In the genomic region with DNA sequence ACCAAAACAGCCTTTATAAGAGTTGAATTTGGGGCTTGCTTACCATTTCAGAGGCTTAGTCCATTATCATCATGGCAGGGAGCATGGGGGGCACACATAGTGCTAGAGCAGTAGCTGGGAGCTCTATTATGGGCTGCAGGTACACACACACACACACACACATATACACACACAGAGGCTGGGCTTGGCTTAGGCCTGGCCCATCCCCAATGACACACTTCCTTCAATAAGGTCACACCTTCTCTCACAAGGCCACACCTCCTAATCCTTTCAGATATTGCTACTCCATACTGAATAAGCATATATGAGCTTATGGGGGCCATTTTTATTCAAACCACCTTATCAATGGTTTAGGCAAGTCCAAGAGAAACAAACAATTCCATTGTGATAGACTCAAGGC, we compare ENCODE assay signal across 29 mouse cellular contexts. TPM values are rescaled to one million over a fixed set of nuclear protein-coding genes. Genes with fewer than 3 reads are reported as not detected.
DNase-seq lines count a peak whose midpoint lies in the region; ATAC-seq and TF ChIP-seq lines count a peak whose summit lies in the region.
"Had no signal": no experiment of that assay in that cellular context is flagged by ENCODE, and none has a peak within 500 bp of the region (broad histone marks: within the 10 kb centered on the region; RNA-seq: fewer than 3 reads in every experiment).

No protein-coding gene starts in this region.

- H3K4me2 ChIP-seq in midbrain, embryonic 13.5 days (replicated peaks) = no peak overlapping the region
- H3K4me2 ChIP-seq: forebrain, embryonic 13.5 days; heart, embryonic 12.5 days; hindbrain, embryonic 14.5 days; limb, embryonic 12.5 days; liver, embryonic 15.5 days; lung, embryonic 14.5 days; midbrain, embryonic 15.5 days; neural tube, embryonic 12.5 days had no signal

- no peak for TF ChIP-seq POLR2A in spleen, adult 2 months (IDR thresholded peaks at IDR 0.05; ENCODE audit: low read depth, low read length)

- no peak for DNase-seq in spleen, adult 2 months (ENCODE audit: low read depth in 1 of 2, low spot score in 2 of 2)
- no peak for DNase-seq in spleen, postnatal 14 days (ENCODE audit: low spot score in 2 of 2)
- DNase-seq in natural killer cell, adult 2 months (ENCODE audit: low spot score in 2 of 2) = peak; percentile 29 to 43
- DNase-seq in thymus, adult 18-20 months = no peak
- DNase-seq in frontal cortex, postnatal 14 days (ENCODE audit: low spot score in 2 of 2) = no peak
- DNase-seq: adrenal gland, postnatal 25 days; cerebellum, adult 8-10 months; cerebellum, postnatal 36 days; gastrocnemius, postnatal 25 days; heart, adult 2 months; kidney, adult 11 months; kidney, postnatal 36 days; lung, embryonic 14.5 days; lung, postnatal 14 days; thymus, postnatal 25 days had no signal

- H3K9ac ChIP-seq in midbrain, embryonic 13.5 days (replicated peaks) = no peak overlapping the region
- H3K9ac ChIP-seq: forebrain, embryonic 13.5 days; heart, embryonic 12.5 days; hindbrain, embryonic 14.5 days; limb, embryonic 12.5 days; liver, embryonic 15.5 days; lung, embryonic 14.5 days; midbrain, embryonic 15.5 days; neural tube, embryonic 12.5 days had no signal

- H3K27ac ChIP-seq in spleen, adult 2 months (ENCODE audit: insufficient read depth, low read length) = peak overlapping the region; percentile 44
- peak overlapping the region; percentile 32 for H3K27ac ChIP-seq in macrophage
- no peak overlapping the region for H3K27ac ChIP-seq in midbrain, embryonic 13.5 days
- H3K27ac ChIP-seq: forebrain, embryonic 13.5 days; heart, adult 2 months; hindbrain, embryonic 14.5 days; layer of hippocampus, adult 2 months; left cerebral cortex, adult 2 months; limb, embryonic 12.5 days; liver, embryonic 15.5 days; midbrain, embryonic 15.5 days; neural tube, embryonic 12.5 days had no signal

- no peaks in the 10 kb centered on the region for H3K9me3 ChIP-seq in midbrain, embryonic 13.5 days
- H3K9me3 ChIP-seq: forebrain, embryonic 13.5 days; heart, embryonic 12.5 days; limb, embryonic 12.5 days; liver, embryonic 15.5 days; midbrain, embryonic 15.5 days; neural tube, embryonic 12.5 days had no signal

- no peak overlapping the region for H3K4me3 ChIP-seq in spleen, adult 2 months (ENCODE audit: extremely low read depth, insufficient read depth, insufficient read length)
- H3K4me3 ChIP-seq in macrophage (ENCODE audit: inconsistent target) = no peak overlapping the region
- no peak overlapping the region for H3K4me3 ChIP-seq in midbrain, embryonic 13.5 days (replicated peaks)
- H3K4me3 ChIP-seq: forebrain, embryonic 13.5 days; heart, adult 2 months; heart, embryonic 12.5 days; layer of hippocampus, adult 2 months; left cerebral cortex, adult 2 months; limb, embryonic 12.5 days; liver, embryonic 15.5 days; midbrain, embryonic 15.5 days; neural tube, embryonic 12.5 days had no signal

- no peaks in the 10 kb centered on the region for H3K27me3 ChIP-seq in spleen, adult 2 months (ENCODE audit: control insufficient read depth, insufficient read depth, low read length)
- peaks cover 19% of the 10 kb centered on the region; the same call in 1 of the 2 replicates for H3K27me3 ChIP-seq in midbrain, embryonic 13.5 days
- H3K27me3 ChIP-seq: forebrain, embryonic 13.5 days; heart, embryonic 12.5 days; liver, embryonic 15.5 days; midbrain, embryonic 15.5 days; neural tube, embryonic 12.5 days had no signal

- H3K36me3 ChIP-seq in spleen, adult 2 months (ENCODE audit: control insufficient read depth, insufficient read depth, low read length) = no peaks in the 10 kb centered on the region
- H3K36me3 ChIP-seq in macrophage (ENCODE audit: inconsistent target) = no peaks in the 10 kb centered on the region
- H3K36me3 ChIP-seq in midbrain, embryonic 13.5 days = no peaks in the 10 kb centered on the region
- H3K36me3 ChIP-seq: heart, embryonic 12.5 days; limb, embryonic 12.5 days; liver, embryonic 15.5 days; midbrain, embryonic 15.5 days; neural tube, embryonic 12.5 days had no signal

- H3K4me1 ChIP-seq in spleen, adult 2 months (ENCODE audit: control insufficient read depth, insufficient read depth, insufficient read length) = peaks cover 16% of the 10 kb centered on the region
- H3K4me1 ChIP-seq in midbrain, embryonic 13.5 days (replicated peaks) = peaks cover 12% of the 10 kb centered on the region
- H3K4me1 ChIP-seq: heart, embryonic 12.5 days; liver, embryonic 15.5 days had no signal

- no peaks in the 10 kb centered on the region for H3K79me2 ChIP-seq in macrophage (ENCODE audit: inconsistent target)

- no peak for TF ChIP-seq CTCF in spleen, adult 2 months (IDR thresholded peaks at IDR 0.05; ENCODE audit: extremely low read depth, insufficient read depth, insufficient read length, insufficient replicate concordance)

- ATAC-seq in midbrain, embryonic 13.5 days = no peak
- ATAC-seq: forebrain, embryonic 13.5 days; inflammation-experienced regulatory T-cells, adult 6 months; midbrain, embryonic 15.5 days; Patski had no signal

RNA-seq across cellular contexts. Expression of a gene that starts 25.3 kb away (rescaled TPM):
- 5.1 and 6.0 TPM in 2 replicates for polyA plus RNA-seq in spleen, adult 2 months (2012; rRNA removed)
- total RNA-seq in macrophage (2018; cell fraction: chromatin; rRNA removed) = 10 to 100 TPM in 1 of 26 experiments, 1 to 10 TPM in 23, under 1 TPM in 2; 0.54 to 10.7 (median 3.3) TPM
- total RNA-seq in macrophage (2018; cell fraction: cytosol; rRNA removed) = 1 to 10 TPM; 1.1 to 4.9 (median 2.2) TPM
- 1 to 10 TPM; 1.3 to 8.0 (median 4.3) TPM for total RNA-seq in macrophage (2018; cell fraction: nucleus; rRNA removed)
- polyA plus RNA-seq in macrophage (2018) = 1.8 to 2.7 TPM (median 2.1 TPM) in 3 replicates
- 0.85 and 1.2 TPM in 2 replicates for polyA plus RNA-seq in midbrain, embryonic 13.5 days (2015; fragmentation: Nextera tagmentation; extraction: Ambion mirVana)
- total RNA-seq: gastrocnemius, postnatal 25 days; MEL had no signal
- polyA plus RNA-seq: Patski had no signal

Comparison
In these comparisons a context has a peak if more than half of its experiments do, and no peak if none do; other contexts are left out.
1. DNase-seq: peak in natural killer cell, adult 2 months (2 of 2); none in spleen, adult 2 months (0 of 2), spleen, postnatal 14 days (0 of 2), thymus, adult 18-20 months (0 of 2) and frontal cortex, postnatal 14 days (0 of 2).